Comparison of ENCODE assay signal across 9 mouse cellular contexts in the genomic region with DNA sequence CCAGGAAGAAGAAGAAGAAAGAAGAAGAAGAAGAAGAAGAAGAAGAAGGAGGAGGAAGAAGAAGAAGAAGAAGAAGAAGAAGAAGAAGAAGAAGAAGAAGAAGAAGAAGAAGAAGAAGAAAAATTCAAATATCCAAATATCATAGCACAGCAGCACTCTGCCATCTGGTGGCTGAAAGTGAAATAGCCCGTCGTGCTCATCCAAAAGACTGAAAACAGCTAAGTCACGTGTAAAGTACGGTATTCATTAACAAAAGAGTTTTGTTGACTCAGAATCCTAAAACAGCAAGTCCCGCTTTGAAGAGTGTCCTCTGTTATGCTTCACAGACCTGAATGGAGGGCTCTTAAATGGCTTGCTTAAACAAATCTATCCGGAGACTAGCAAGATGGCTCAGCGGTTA.
DNase-seq lines count a peak whose midpoint lies in the region; ATAC-seq and TF ChIP-seq lines count a peak whose summit lies in the region.
"Had no signal": no experiment of that assay in that cellular context is flagged by ENCODE, and none has a peak within 500 bp of the region (broad histone marks: within the 10 kb centered on the region; RNA-seq: fewer than 3 reads in every experiment).

No protein-coding gene starts in this region.

- no peak overlapping the region for H3K9ac ChIP-seq in limb, embryonic 14.5 days (ENCODE audit: low read depth, low read length, severe bottlenecking)
- no peak overlapping the region for H3K9ac ChIP-seq in midbrain, embryonic 16.5 days (ENCODE audit: low read depth, low read length)
- H3K9ac ChIP-seq: embryonic facial prominence, embryonic 12.5 days had no signal

- H3K4me2 ChIP-seq in limb, embryonic 14.5 days (replicated peaks; ENCODE audit: low read depth, low read length, severe bottlenecking): peak overlapping the region; percentile 17; the same call in 1 of the 2 replicates
- peak overlapping the region; percentile 24 for H3K4me2 ChIP-seq in midbrain, embryonic 16.5 days (ENCODE audit: low read length)
- H3K4me2 ChIP-seq: embryonic facial prominence, embryonic 12.5 days had no signal

- H3K27ac ChIP-seq in kidney, adult 2 months (ENCODE audit: insufficient read depth, low read depth, low read length): no peak overlapping the region
- H3K27ac ChIP-seq in limb, embryonic 14.5 days (replicated peaks; ENCODE audit: low read depth, low read length): no peak overlapping the region
- H3K27ac ChIP-seq in midbrain, embryonic 16.5 days (ENCODE audit: low read length): no peak overlapping the region
- H3K27ac ChIP-seq: embryonic facial prominence, embryonic 12.5 days had no signal

- peak; percentile 71 for TF ChIP-seq CTCF in kidney, adult 2 months (conservative IDR thresholded peaks at IDR 0.05; ENCODE audit: insufficient read depth, insufficient read length, low read depth, low read length)

- no peak for ATAC-seq in limb, embryonic 14.5 days (ENCODE audit: low FRiP score, low read depth)
- ATAC-seq in midbrain, embryonic 16.5 days: no peak

- no peaks in the 10 kb centered on the region for H3K36me3 ChIP-seq in kidney, adult 2 months (ENCODE audit: control insufficient read depth, insufficient read depth, low read length)
- H3K36me3 ChIP-seq in limb, embryonic 14.5 days (ENCODE audit: control insufficient read depth, insufficient read depth, low read length): no peaks in the 10 kb centered on the region
- no peaks in the 10 kb centered on the region for H3K36me3 ChIP-seq in midbrain, embryonic 16.5 days (ENCODE audit: control insufficient read depth, insufficient read depth, low read length)
- H3K36me3 ChIP-seq: embryonic facial prominence, embryonic 12.5 days had no signal

- no peaks in the 10 kb centered on the region for H3K27me3 ChIP-seq in kidney, adult 2 months (replicated peaks; ENCODE audit: control insufficient read depth, insufficient read depth, low read length)
- H3K27me3 ChIP-seq in limb, embryonic 14.5 days (ENCODE audit: control insufficient read depth, insufficient read depth, low read length): no peaks in the 10 kb centered on the region
- no peaks in the 10 kb centered on the region for H3K27me3 ChIP-seq in midbrain, embryonic 16.5 days (ENCODE audit: control insufficient read depth, insufficient read depth, low read depth, low read length)
- H3K27me3 ChIP-seq: embryonic facial prominence, embryonic 12.5 days had no signal

- TF ChIP-seq POLR2A in kidney, adult 2 months (IDR thresholded peaks at IDR 0.05; ENCODE audit: low read depth, low read length): no peak
- no peak for TF ChIP-seq POLR2A in limb, embryonic 14.5 days (IDR thresholded peaks at IDR 0.05; ENCODE audit: borderline replicate concordance, extremely low read depth, insufficient read depth, insufficient read length)

- peak; percentile 78 for DNase-seq in testis, postnatal 10 days (ENCODE audit: low spot score)
- no peak for DNase-seq in testis, postnatal 14 days (ENCODE audit: low spot score)
- DNase-seq in cerebellum, adult 8-10 months: peak; percentile 28
- peak; percentile 40 to 62 for DNase-seq in frontal cortex, postnatal 36 days (ENCODE audit: low spot score in 2 of 2)
- peak; percentile 85 for DNase-seq in kidney, adult 2 months
- DNase-seq in limb, embryonic 14.5 days (ENCODE audit: low spot score): peak; percentile 60
- peak; percentile 27 for DNase-seq in thymus, postnatal 25 days

- WGBS in kidney, adult 2 months: 6% methylated on average over 7 of the region's 7 CpGs
- 24% methylated on average over 7 of the region's 7 CpGs for WGBS in limb, embryonic 14.5 days
- 15% methylated on average over 7 of the region's 7 CpGs for WGBS in midbrain, embryonic 16.5 days

- H3K9me3 ChIP-seq in limb, embryonic 14.5 days (ENCODE audit: control insufficient read depth, low read length): no peaks in the 10 kb centered on the region
- H3K9me3 ChIP-seq in midbrain, embryonic 16.5 days (replicated peaks; ENCODE audit: control insufficient read depth, low read length, poor library complexity, severe bottlenecking): no peaks in the 10 kb centered on the region
- H3K9me3 ChIP-seq: embryonic facial prominence, embryonic 12.5 days had no signal

- H3K4me3 ChIP-seq in kidney, adult 2 months (ENCODE audit: insufficient read depth, low read depth, low read length): no peak overlapping the region
- H3K4me3 ChIP-seq in limb, embryonic 14.5 days (replicated peaks; ENCODE audit: low read length): no peak overlapping the region
- no peak overlapping the region for H3K4me3 ChIP-seq in midbrain, embryonic 16.5 days (ENCODE audit: low read depth, low read length)
- H3K4me3 ChIP-seq: embryonic facial prominence, embryonic 12.5 days had no signal

- no peaks in the 10 kb centered on the region for H3K4me1 ChIP-seq in kidney, adult 2 months (ENCODE audit: control insufficient read depth, insufficient read depth, low read length)
- H3K4me1 ChIP-seq in limb, embryonic 14.5 days (ENCODE audit: control insufficient read depth, insufficient read depth, low read length): no peaks in the 10 kb centered on the region
- H3K4me1 ChIP-seq in midbrain, embryonic 16.5 days (ENCODE audit: control insufficient read depth, insufficient read depth, low read length): no peaks in the 10 kb centered on the region
- H3K4me1 ChIP-seq: embryonic facial prominence, embryonic 12.5 days had no signal
